Mouse (Mus musculus): ENCODE measurements around the gene Adcy5. TPM values are rescaled to one million over a fixed set of nuclear protein-coding genes. Genes with fewer than 3 reads are reported as not detected.

Adcy5 gene
- polyA plus RNA-seq, 1 experiment from 2014 or later: 0.70 TPM

- WGBS: 52% methylated on average over 8 of the region's 8 CpGs
- Histone ChIP-seq H3K36me3 (replicated peaks) (peaks cover 11% of the 10 kb centered on the region), H3K4me1 (peaks cover 14% of the 10 kb centered on the region), H3K27me3 (replicated peaks; ENCODE audit: low read depth, poor library complexity, severe bottlenecking) (no peaks in the 10 kb centered on the region), H3K9me3 (no peaks in the 10 kb centered on the region), H3K27ac (replicated peaks) (no peak overlapping the region), H3K4me3 (no peak overlapping the region)
- no peak for DNase-seq (ENCODE audit: low spot score)
Observed at GRCm38 (mm10) chr16:35311586-35311985, 156.9 kb downstream of the Adcy5 start.

GRCm38 (mm10) chr16:35315496-35315895 is 160.8 kb downstream of the Adcy5 start:
- WGBS: 74% methylated on average over 3 of the region's 3 CpGs
- Histone ChIP-seq H3K4me3 (no peak overlapping the region), H3K9me3 (no peaks in the 10 kb centered on the region), H3K4me1 (peaks cover 13% of the 10 kb centered on the region), H3K27me3 (replicated peaks; ENCODE audit: low read depth, poor library complexity, severe bottlenecking) (no peaks in the 10 kb centered on the region), H3K27ac (replicated peaks) (no peak overlapping the region), H3K36me3 (replicated peaks) (peaks cover 11% of the 10 kb centered on the region)
- no peak for DNase-seq (ENCODE audit: low spot score)

- Histone ChIP-seq H3K4me1 (peaks cover under 1% of the 10 kb centered on the region; the same call in 1 of the 2 replicates), H3K27ac (replicated peaks) (no peak overlapping the region), H3K4me3 (no peak overlapping the region), H3K9me3 (no peaks in the 10 kb centered on the region), H3K27me3 (replicated peaks; ENCODE audit: low read depth, poor library complexity, severe bottlenecking) (no peaks in the 10 kb centered on the region), H3K36me3 (replicated peaks) (peaks cover 11% of the 10 kb centered on the region)
- DNase-seq (ENCODE audit: low spot score): no peak
Observed at GRCm38 (mm10) chr16:35316856-35317264, 162.2 kb downstream of the Adcy5 start.

GRCm38 (mm10) chr16:35317460-35317859 is 162.8 kb downstream of the Adcy5 start:
- 86% methylated on average over 5 of the region's 5 CpGs for WGBS
- H3K9me3 ChIP-seq: no peaks in the 10 kb centered on the region
- no peaks in the 10 kb centered on the region for H3K27me3 ChIP-seq (replicated peaks; ENCODE audit: low read depth, poor library complexity, severe bottlenecking)
- no peaks in the 10 kb centered on the region for H3K4me1 ChIP-seq
- peaks cover 11% of the 10 kb centered on the region for H3K36me3 ChIP-seq (replicated peaks)
- H3K27ac ChIP-seq (replicated peaks): no peak overlapping the region
- no peak overlapping the region for H3K4me3 ChIP-seq
- DNase-seq (ENCODE audit: low spot score): no peak

GRCm38 (mm10) chr16:35318397-35318796 is 163.7 kb downstream of the Adcy5 start:
- H3K27me3 ChIP-seq (replicated peaks; ENCODE audit: low read depth, poor library complexity, severe bottlenecking): no peaks in the 10 kb centered on the region
- H3K9me3 ChIP-seq: no peaks in the 10 kb centered on the region
- no peaks in the 10 kb centered on the region for H3K4me1 ChIP-seq
- no peak overlapping the region for H3K27ac ChIP-seq (replicated peaks)
- WGBS: 86% methylated on average over 6 of the region's 6 CpGs
- peaks cover 6% of the 10 kb centered on the region for H3K36me3 ChIP-seq (replicated peaks)
- DNase-seq (ENCODE audit: low spot score): no peak
- H3K4me3 ChIP-seq: no peak overlapping the region

GRCm38 (mm10) chr16:35319335-35319734 is 164.7 kb downstream of the Adcy5 start:
- no peaks in the 10 kb centered on the region for H3K4me1 ChIP-seq
- no peaks in the 10 kb centered on the region for H3K9me3 ChIP-seq
- DNase-seq (ENCODE audit: low spot score): no peak
- no peaks in the 10 kb centered on the region for H3K27me3 ChIP-seq (replicated peaks; ENCODE audit: low read depth, poor library complexity, severe bottlenecking)
- no peaks in the 10 kb centered on the region for H3K36me3 ChIP-seq (replicated peaks)
- 70% methylated on average over 4 of the region's 4 CpGs for WGBS
- no peak overlapping the region for H3K27ac ChIP-seq (replicated peaks)
- no peak overlapping the region for H3K4me3 ChIP-seq

GRCm38 (mm10) chr16:35319773-35320172 is 165.1 kb downstream of the Adcy5 start:
- no peaks in the 10 kb centered on the region for H3K9me3 ChIP-seq
- DNase-seq (ENCODE audit: low spot score): no peak
- no peak overlapping the region for H3K4me3 ChIP-seq
- H3K27me3 ChIP-seq (replicated peaks; ENCODE audit: low read depth, poor library complexity, severe bottlenecking): no peaks in the 10 kb centered on the region
- no peak overlapping the region for H3K27ac ChIP-seq (replicated peaks)
- no peaks in the 10 kb centered on the region for H3K4me1 ChIP-seq
- WGBS: 83% methylated on average over 2 of the region's 2 CpGs
- H3K36me3 ChIP-seq (replicated peaks): no peaks in the 10 kb centered on the region

- Histone ChIP-seq H3K27me3 (replicated peaks; ENCODE audit: low read depth, poor library complexity, severe bottlenecking) (no peaks in the 10 kb centered on the region), H3K9me3 (no peaks in the 10 kb centered on the region), H3K4me1 (no peaks in the 10 kb centered on the region), H3K27ac (replicated peaks) (no peak overlapping the region), H3K4me3 (no peak overlapping the region), H3K36me3 (replicated peaks) (peaks cover 8% of the 10 kb centered on the region)
- no peak for DNase-seq (ENCODE audit: low spot score)
- WGBS: 65% methylated on average over 1 of the region's 1 CpGs
Observed at GRCm38 (mm10) chr16:35330451-35330850, 175.8 kb downstream of the Adcy5 start.

Other genes with a start within 250 kb of the Adcy5 start
- gene Hacd2, start 132.4 kb upstream of the Adcy5 start, polyA plus RNA-seq (2016; fragmentation: Nextera tagmentation; extraction: Ambion mirVana): 77.4 and 77.5 TPM in 2 replicates
- 32.3 and 32.4 TPM in 2 replicates for gene Sec22a, start 209.0 kb downstream of the Adcy5 start, polyA plus RNA-seq (2016; fragmentation: Nextera tagmentation; extraction: Ambion mirVana)

Measured in embryonic facial prominence, embryonic 10.5 days (tissue).